Mouse (Mus musculus) left cerebral cortex, postnatal 10 days (tissue): ENCODE data around the gene Prkar2b. TPM values are rescaled to one million over a fixed set of nuclear protein-coding genes. Genes with fewer than 3 reads are reported as not detected.
"Not testable (repeated sequence)": the region's sequence is repeated elsewhere in the genome, so short reads cannot be mapped to it uniquely, and the experiment has no call there.

Experiments
- DNase-seq, 2 experiments: peaks; one replicate each; pipeline ENCODE4 v3.0.0; 2021 to 2022; ENCODE audit warnings: low spot score in 2 of 2, mixed read lengths in 1 of 2; ENCODE audit errors: extremely low spot score in 1 of 2
- intact Hi-C: fragments of 180-260 bp; cut with DNase I; formaldehyde crosslinking; loops from one replicate; pipeline ENCODE4 v1.15.1; 2025
- total RNA-seq, 2 experiments: library from RNA; stranded (reverse); gene quantifications; 2 replicates each; pipeline ENCODE4 v1.2.3; 2021

Prkar2b gene
- total RNA-seq, 2 experiments from 2014 or later: 157 to 160 TPM

GRCm38 (mm10) chr12:32016472-32016871, 44.6 kb downstream of the Prkar2b start:
- intact Hi-C loops: no loop called here
- no peak for DNase-seq

- DNase-seq: no peak
- intact Hi-C loops: no loop called here
These were observed 45.8 kb downstream of the Prkar2b start for GRCm38 (mm10) chr12:32015268-32015769.

- no peak for DNase-seq
- intact Hi-C loops: no loop called here
These were observed 46.3 kb downstream of the Prkar2b start for GRCm38 (mm10) chr12:32014811-32015210.

- no peak for DNase-seq
- intact Hi-C loops: no loop called here
These were observed 48.9 kb downstream of the Prkar2b start for GRCm38 (mm10) chr12:32012169-32012568.

GRCm38 (mm10) chr12:32011128-32011527, 50.0 kb downstream of the Prkar2b start:
- intact Hi-C loops: no loop called here
- no peak for DNase-seq

GRCm38 (mm10) chr12:32009985-32010369, 51.1 kb downstream of the Prkar2b start:
- DNase-seq, intact Hi-C loops: not testable (repeated sequence)

- intact Hi-C loops: no loop called here
- DNase-seq: no peak
These were observed 51.7 kb downstream of the Prkar2b start for GRCm38 (mm10) chr12:32009267-32009984.

GRCm38 (mm10) chr12:32008728-32009127, 52.4 kb downstream of the Prkar2b start:
- intact Hi-C loops: no loop called here

GRCm38 (mm10) chr12:32007646-32008045, 53.5 kb downstream of the Prkar2b start:
- DNase-seq: no peak
- intact Hi-C loops: no loop called here

More at GRCm38 (mm10) chr12:32008728-32009127, 52.4 kb downstream of the Prkar2b start:
- no peak for DNase-seq

GRCm38 (mm10) chr12:32007040-32007439, 54.1 kb downstream of the Prkar2b start:
- intact Hi-C loops: no loop called here
- no peak for DNase-seq

- intact Hi-C loops: no loop called here
- no peak for DNase-seq
These were observed 54.6 kb downstream of the Prkar2b start for GRCm38 (mm10) chr12:32006391-32006929.

- intact Hi-C loops: no loop called here
- no peak for DNase-seq
These were observed 60.6 kb downstream of the Prkar2b start for GRCm38 (mm10) chr12:32000464-32000863.

GRCm38 (mm10) chr12:31998706-31999105, 62.4 kb downstream of the Prkar2b start:
- intact Hi-C loops: no loop called here
- DNase-seq: no peak

- no peak for DNase-seq
- intact Hi-C loops: no loop called here
These were observed 63.7 kb downstream of the Prkar2b start for GRCm38 (mm10) chr12:31997328-31997878.

GRCm38 (mm10) chr12:31996877-31997276, 64.2 kb downstream of the Prkar2b start:
- intact Hi-C loops: no loop called here
- DNase-seq: no peak

GRCm38 (mm10) chr12:31990575-31990974, 70.5 kb downstream of the Prkar2b start:
- no peak for DNase-seq
- intact Hi-C loops: no loop called here

GRCm38 (mm10) chr12:31989726-31990125, 71.4 kb downstream of the Prkar2b start:
- DNase-seq: no peak
- intact Hi-C loops: no loop called here

GRCm38 (mm10) chr12:31986463-31986862, 74.6 kb downstream of the Prkar2b start:
- DNase-seq: no peak
- intact Hi-C loops: no loop called here

- no peak for DNase-seq
- intact Hi-C loops: no loop called here
These were observed 75.4 kb downstream of the Prkar2b start for GRCm38 (mm10) chr12:31985738-31986137.

- intact Hi-C loops: no loop called here
- peak in 1 of 2 experiments; percentile 52 for DNase-seq
These were observed 76.4 kb downstream of the Prkar2b start for GRCm38 (mm10) chr12:31984664-31985063.
